Mouse (Mus musculus): ENCODE results near the gene Tgm7. TPM values are rescaled to one million over a fixed set of nuclear protein-coding genes. Genes with fewer than 3 reads are reported as not detected.

The Tgm7 gene
- polyA plus RNA-seq, 1 experiment from 2014 or later = 0.38 TPM

GRCm38 (mm10) chr2:121074747-121075146, 34.8 kb downstream of the Tgm7 start:
- no peak for DNase-seq (ENCODE audit: low spot score)

GRCm38 (mm10) chr2:121071871-121072270, 37.7 kb downstream of the Tgm7 start:
- DNase-seq (ENCODE audit: low spot score) = no peak

GRCm38 (mm10) chr2:121069506-121069905, 40.1 kb downstream of the Tgm7 start:
- no peak for DNase-seq (ENCODE audit: low spot score)

GRCm38 (mm10) chr2:121067116-121067515, 42.5 kb downstream of the Tgm7 start:
- DNase-seq (ENCODE audit: low spot score) = peak; percentile 70

- no peak for DNase-seq (ENCODE audit: low spot score)
These were observed 48.3 kb downstream of the Tgm7 start for GRCm38 (mm10) chr2:121061315-121061714.

GRCm38 (mm10) chr2:121057997-121058396, 51.6 kb downstream of the Tgm7 start:
- no peak for DNase-seq (ENCODE audit: low spot score)

GRCm38 (mm10) chr2:121055915-121056314, 53.7 kb downstream of the Tgm7 start:
- no peak for DNase-seq (ENCODE audit: low spot score)

GRCm38 (mm10) chr2:121054060-121054459, 55.5 kb downstream of the Tgm7 start:
- DNase-seq (ENCODE audit: low spot score) = no peak

GRCm38 (mm10) chr2:121052176-121052575, 57.4 kb downstream of the Tgm7 start:
- no peak for DNase-seq (ENCODE audit: low spot score)

GRCm38 (mm10) chr2:121045653-121046052, 63.9 kb downstream of the Tgm7 start:
- no peak for DNase-seq (ENCODE audit: low spot score)

Other genes starting within 250 kb of the Tgm7 start
- 23.1 and 28.6 TPM in 2 replicates for gene Ubr1, start 139.1 kb downstream of the Tgm7 start, polyA plus RNA-seq (2015; fragmentation: Nextera tagmentation; extraction: Ambion mirVana)
- gene Tmem62, start 132.8 kb downstream of the Tgm7 start, polyA plus RNA-seq (2015; fragmentation: Nextera tagmentation; extraction: Ambion mirVana) = 3.0 and 4.7 TPM in 2 replicates
- 81.1 and 85.9 TPM in 2 replicates for gene Ccndbp1, start 101.4 kb downstream of the Tgm7 start, polyA plus RNA-seq (2015; fragmentation: Nextera tagmentation; extraction: Ambion mirVana)
- 0.30 and 0.46 TPM in 2 replicates for gene Epb42, start 72.7 kb downstream of the Tgm7 start, polyA plus RNA-seq (2015; fragmentation: Nextera tagmentation; extraction: Ambion mirVana)
- gene Tgm5, start 24.0 kb downstream of the Tgm7 start, polyA plus RNA-seq (2015; fragmentation: Nextera tagmentation; extraction: Ambion mirVana) = 0.31 and 0.42 TPM in 2 replicates
- 20.3 and 21.3 TPM in 2 replicates for gene Adal, start 30.6 kb upstream of the Tgm7 start, polyA plus RNA-seq (2015; fragmentation: Nextera tagmentation; extraction: Ambion mirVana)
- 23.4 and 25.5 TPM in 2 replicates for gene Lcmt2, start 30.9 kb upstream of the Tgm7 start, polyA plus RNA-seq (2015; fragmentation: Nextera tagmentation; extraction: Ambion mirVana)
- gene Tubgcp4, start 60.9 kb upstream of the Tgm7 start, polyA plus RNA-seq (2015; fragmentation: Nextera tagmentation; extraction: Ambion mirVana) = 45.5 and 51.2 TPM in 2 replicates
- 9.4 and 11.5 TPM in 2 replicates for gene Zscan29, start 61.3 kb upstream of the Tgm7 start, polyA plus RNA-seq (2015; fragmentation: Nextera tagmentation; extraction: Ambion mirVana)
- gene Trp53bp1, start 161.6 kb upstream of the Tgm7 start, polyA plus RNA-seq (2015; fragmentation: Nextera tagmentation; extraction: Ambion mirVana) = 23.0 and 24.3 TPM in 2 replicates
- 0.28 and 0.39 TPM in 2 replicates for gene Map1a, start 179.8 kb upstream of the Tgm7 start, polyA plus RNA-seq (2015; fragmentation: Nextera tagmentation; extraction: Ambion mirVana)
- 8.5 and 8.7 TPM in 2 replicates for gene Ppip5k1, start 245.6 kb upstream of the Tgm7 start, polyA plus RNA-seq (2015; fragmentation: Nextera tagmentation; extraction: Ambion mirVana)
- 5.9 and 7.0 TPM in 2 replicates for gene Ckmt1, start 247.9 kb upstream of the Tgm7 start, polyA plus RNA-seq (2015; fragmentation: Nextera tagmentation; extraction: Ambion mirVana)

All from thymus, postnatal 0 days (tissue).